Mouse (Mus musculus) lung, embryonic 14.5 days (tissue): Measurements from ENCODE around the gene Asb4. TPM values are rescaled to one million over a fixed set of nuclear protein-coding genes. Genes with fewer than 3 reads are reported as not detected.

Experiments used
- ATAC-seq: fragments of 200-750 bp; cut with Nextera tagmentation; 2 replicates; pipeline ENCODE4 v1.8.0; 2017; ENCODE audit warnings: mild to moderate bottlenecking, moderate TSS enrichment, moderate library complexity; ENCODE audit not compliant: insufficient read depth
- DNase-seq: peaks from one replicate; pipeline ENCODE4 v3.0.0-alpha.2; 2015
- H3K27ac ChIP-seq: fragments of 300-500 bp; sonication (generic); 2 replicates; pipeline ENCODE4 v1.5.1; 2014; ENCODE audit warnings: low read depth, mild to moderate bottlenecking, moderate library complexity
- H3K27me3 ChIP-seq: fragments of 300-500 bp; sonication (generic); 2 replicates; pipeline ENCODE4 v1.6.1; 2014; ENCODE audit warnings: low read length, control low read depth; ENCODE audit not compliant: insufficient read depth
- H3K36me3 ChIP-seq: fragments of 300-500 bp; sonication (generic); 2 replicates; pipeline ENCODE4 v1.6.1; 2014; ENCODE audit warnings: control low read depth; ENCODE audit not compliant: insufficient read depth
- H3K4me1 ChIP-seq: fragments of 300-500 bp; sonication (generic); 2 replicates; pipeline ENCODE4 v1.6.1; 2014; ENCODE audit warnings: antibody characterized with exemption, control low read depth; ENCODE audit not compliant: insufficient read depth
- H3K4me2 ChIP-seq: fragments of 300-500 bp; sonication (generic); 2 replicates; pipeline ENCODE4 v1.6.1; 2014; ENCODE audit warnings: mild to moderate bottlenecking
- H3K4me3 ChIP-seq: fragments of 300-500 bp; sonication (generic); 2 replicates; pipeline ENCODE4 v1.5.1; 2014; ENCODE audit warnings: low read depth, low read length
- H3K9ac ChIP-seq: fragments of 300-500 bp; sonication (generic); 2 replicates; pipeline ENCODE4 v1.6.1; 2014
- H3K9me3 ChIP-seq: fragments of 300-500 bp; sonication (generic); 2 replicates; pipeline ENCODE4 v1.6.1; 2016; ENCODE audit warnings: low read depth, low read length, control low read depth
- CTCF ChIP-seq: IDR thresholded peaks from 2 replicates; pipeline ENCODE4 v1.5.1; 2016; ENCODE audit warnings: antibody characterized with exemption, low read depth
- WGBS: fragments of 180-500 bp; shearing (Covaris S2); extraction: QIAGEN DNeasy Blood & Tissue Kit; methylation state at CpG from one replicate; pipeline ENCODE4 v1.1.7; 2014; 5-methylcytosine and 5-hydroxymethylcytosine counted together
- polyA plus RNA-seq: library from polyadenylated mRNA; unstranded; fragments of >200 nt; fragmentation: Nextera tagmentation; extraction: Ambion mirVana; gene quantifications from 2 replicates; pipeline ENCODE4 v1.2.1, GENCODE M21; 2014

Asb4 gene
- polyA plus RNA-seq, 1 experiment from 2014 or later = 10.8 TPM

GRCm38 (mm10) chr6:5444331-5444898, 61.2 kb downstream of the Asb4 start:
- no peaks in the 10 kb centered on the region for H3K4me1 ChIP-seq
- H3K27ac ChIP-seq = no peak overlapping the region
- no peaks in the 10 kb centered on the region for H3K36me3 ChIP-seq
- H3K4me2 ChIP-seq = no peak overlapping the region
- H3K4me3 ChIP-seq = no peak overlapping the region
- no peak for TF ChIP-seq CTCF
- no peak for ATAC-seq
- DNase-seq = no peak
- WGBS = 81% methylated on average over 5 of the region's 5 CpGs
- no peaks in the 10 kb centered on the region for H3K27me3 ChIP-seq
- no peak overlapping the region for H3K9ac ChIP-seq
- H3K9me3 ChIP-seq = no peaks in the 10 kb centered on the region

- Histone ChIP-seq H3K27me3 (no peaks in the 10 kb centered on the region), H3K9me3 (no peaks in the 10 kb centered on the region), H3K4me1 (no peaks in the 10 kb centered on the region), H3K4me2 (no peak overlapping the region), H3K9ac (no peak overlapping the region), H3K4me3 (no peak overlapping the region), H3K27ac (no peak overlapping the region), H3K36me3 (no peaks in the 10 kb centered on the region)
- 76% methylated on average over 4 of the region's 4 CpGs for WGBS
- no peak for TF ChIP-seq CTCF
- ATAC-seq (no peak), DNase-seq (no peak)
Observed at GRCm38 (mm10) chr6:5447013-5447412, 63.8 kb downstream of the Asb4 start.

- DNase-seq (no peak), ATAC-seq (no peak)
- no peaks in the 10 kb centered on the region for H3K9me3 ChIP-seq
- H3K4me1 ChIP-seq = no peaks in the 10 kb centered on the region
- WGBS = 58% methylated on average over 6 of the region's 6 CpGs
- H3K4me3 ChIP-seq = no peak overlapping the region
- TF ChIP-seq CTCF = no peak
- no peaks in the 10 kb centered on the region for H3K27me3 ChIP-seq
- no peak overlapping the region for H3K4me2 ChIP-seq
- H3K36me3 ChIP-seq = no peaks in the 10 kb centered on the region
- no peak overlapping the region for H3K27ac ChIP-seq
- H3K9ac ChIP-seq = no peak overlapping the region
Observed at GRCm38 (mm10) chr6:5447546-5447945, 64.4 kb downstream of the Asb4 start.

GRCm38 (mm10) chr6:5448396-5448795, 65.2 kb downstream of the Asb4 start:
- WGBS = 47% methylated on average over 4 of the region's 4 CpGs
- Histone ChIP-seq H3K36me3 (no peaks in the 10 kb centered on the region), H3K9ac (no peak overlapping the region), H3K4me2 (no peak overlapping the region), H3K4me3 (no peak overlapping the region), H3K4me1 (no peaks in the 10 kb centered on the region), H3K9me3 (no peaks in the 10 kb centered on the region), H3K27ac (no peak overlapping the region), H3K27me3 (no peaks in the 10 kb centered on the region)
- TF ChIP-seq CTCF = no peak
- ATAC-seq (no peak), DNase-seq (no peak)

- no peak overlapping the region for H3K9ac ChIP-seq
- ATAC-seq = no peak
- 70% methylated on average over 5 of the region's 5 CpGs for WGBS
Observed at GRCm38 (mm10) chr6:5449878-5450277, 66.7 kb downstream of the Asb4 start.

GRCm38 (mm10) chr6:5455836-5456235, 72.7 kb downstream of the Asb4 start:
- TF ChIP-seq CTCF = no peak
- H3K4me1 ChIP-seq = no peaks in the 10 kb centered on the region
- no peaks in the 10 kb centered on the region for H3K36me3 ChIP-seq
- DNase-seq (no peak), ATAC-seq (no peak)
- H3K9ac ChIP-seq = no peak overlapping the region
- WGBS = 76% methylated on average over 3 of the region's 3 CpGs
- no peak overlapping the region for H3K4me2 ChIP-seq
- H3K27me3 ChIP-seq = no peaks in the 10 kb centered on the region
- H3K4me3 ChIP-seq = no peak overlapping the region
- H3K27ac ChIP-seq = no peak overlapping the region
- no peaks in the 10 kb centered on the region for H3K9me3 ChIP-seq

More at GRCm38 (mm10) chr6:5449878-5450277, 66.7 kb downstream of the Asb4 start:
- no peak overlapping the region for H3K4me3 ChIP-seq
- no peaks in the 10 kb centered on the region for H3K36me3 ChIP-seq
- DNase-seq = no peak
- no peaks in the 10 kb centered on the region for H3K9me3 ChIP-seq
- H3K27ac ChIP-seq = no peak overlapping the region
- no peak overlapping the region for H3K4me2 ChIP-seq
- H3K27me3 ChIP-seq = no peaks in the 10 kb centered on the region
- TF ChIP-seq CTCF = no peak
- no peaks in the 10 kb centered on the region for H3K4me1 ChIP-seq

- no peaks in the 10 kb centered on the region for H3K27me3 ChIP-seq
- H3K9ac ChIP-seq = no peak overlapping the region
- no peak overlapping the region for H3K27ac ChIP-seq
- no peak for TF ChIP-seq CTCF
- H3K4me2 ChIP-seq = no peak overlapping the region
- no peaks in the 10 kb centered on the region for H3K4me1 ChIP-seq
- WGBS = 80% methylated on average over 10 of the region's 10 CpGs
- no peaks in the 10 kb centered on the region for H3K36me3 ChIP-seq
- no peak overlapping the region for H3K4me3 ChIP-seq
- ATAC-seq = no peak
- no peaks in the 10 kb centered on the region for H3K9me3 ChIP-seq
- DNase-seq = no peak
Observed at GRCm38 (mm10) chr6:5470480-5471318, 87.5 kb downstream of the Asb4 start.
